Mouse (Mus musculus) CH12.LX (cell line): ENCODE measurements at regions not wholly inside any gene's neighbourhood (a gene's known extent, or its start where the extent isn't known, plus 50 kb on each side); places are given as distances from the start of the nearest gene placed in this dataset.

Source experiments
- CTCF ChIP-seq, 2 experiments: IDR thresholded peaks in 1 of 2; conservative IDR thresholded peaks in 1 of 2; 2 replicates each; pipeline ENCODE4 v1.5.1; 2011 to 2012; ENCODE audit warnings: low read depth in 2 of 2, low read length in 2 of 2, improper control_type of control experiment in 1 of 2, inconsistent platforms in 1 of 2, mild to moderate bottlenecking in 1 of 2, moderate library complexity in 1 of 2
- EP300 ChIP-seq: IDR thresholded peaks from 2 replicates; pipeline ENCODE4 v1.6.1; 2011; ENCODE audit warnings: low read length, improper control_type of control experiment
- GABPA ChIP-seq: IDR thresholded peaks from 2 replicates; pipeline ENCODE4 v1.6.1; 2012; ENCODE audit warnings: low read depth, low read length, improper control_type of control experiment, inconsistent platforms; ENCODE audit not compliant: insufficient replicate concordance
- JUND ChIP-seq: conservative IDR thresholded peaks from 2 replicates; pipeline ENCODE4 v1.6.1; 2011; ENCODE audit warnings: low read depth, low read length, improper control_type of control experiment
- POLR2A ChIP-seq: IDR thresholded peaks from 2 replicates; pipeline ENCODE4 v1.6.1; 2011; ENCODE audit warnings: low read depth, mild to moderate bottlenecking, improper control_type of control experiment, low read length

GRCm38 (mm10) chrX:12466312-12466711 lies 121.3 kb upstream of the Atp6ap2 start:
- TF ChIP-seq GABPA: no peak
- TF ChIP-seq EP300: peak; percentile 21; the same call in 1 of the 2 replicates
- TF ChIP-seq POLR2A: peak; percentile 67
- TF ChIP-seq CTCF (conservative IDR thresholded peaks at IDR 0.05 in 1 of 2, IDR thresholded peaks at IDR 0.05 in 1 of 2; ENCODE audit: low read depth in 2 of 2, low read length in 2 of 2): no peak
- TF ChIP-seq JUND: peak; percentile 35; the same call in 1 of the 2 replicates
